In the genomic region with DNA sequence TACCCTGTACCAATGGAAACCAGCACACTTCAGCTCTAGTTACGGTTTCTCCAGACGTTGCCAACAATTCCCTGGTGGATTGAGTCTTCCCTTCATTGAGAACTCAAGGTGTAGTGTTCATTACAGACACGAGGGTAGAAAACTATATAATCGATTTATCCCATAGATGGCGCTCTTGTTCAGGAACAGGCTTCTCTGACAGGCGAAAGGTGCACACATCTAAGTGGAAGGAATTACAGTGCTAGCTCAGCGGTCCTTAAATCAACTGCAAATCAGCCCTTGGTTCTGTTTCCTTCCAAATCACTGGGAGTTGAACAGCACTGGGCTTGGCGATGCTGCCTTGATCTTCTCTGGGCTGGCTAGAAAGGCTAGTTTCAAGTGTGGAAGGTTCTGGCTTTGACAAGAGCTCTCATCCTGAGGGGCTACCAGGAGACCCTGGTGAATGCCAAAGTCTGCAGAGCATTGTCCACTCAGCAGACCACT, we compare ENCODE assay signal across 7 mouse cellular contexts.
DNase-seq lines count a peak whose midpoint lies in the region; ATAC-seq and TF ChIP-seq lines count a peak whose summit lies in the region.

No protein-coding gene starts in this region.

- ATAC-seq in forebrain, embryonic 11.5 days (replicated peaks; ENCODE audit: low FRiP score), result peak; percentile 79; the same call in 1 of the 2 replicates
- ATAC-seq in midbrain, embryonic 12.5 days (ENCODE audit: low FRiP score, low read depth), result peak; percentile 86

- WGBS in forebrain, embryonic 11.5 days, result 9% methylated on average over 8 of the region's 8 CpGs
- WGBS in midbrain, embryonic 12.5 days, result 11% methylated on average over 8 of the region's 8 CpGs

- H3K4me1 ChIP-seq in forebrain, embryonic 11.5 days (replicated peaks; ENCODE audit: control insufficient read depth, insufficient read depth, low read length), result no peaks in the 10 kb centered on the region
- H3K4me1 ChIP-seq in midbrain, embryonic 12.5 days, result no peaks in the 10 kb centered on the region

- no peaks in the 10 kb centered on the region for H3K36me3 ChIP-seq in forebrain, embryonic 11.5 days (ENCODE audit: control insufficient read depth, insufficient read depth, low read length)
- no peaks in the 10 kb centered on the region for H3K36me3 ChIP-seq in midbrain, embryonic 12.5 days

- H3K4me3 ChIP-seq in forebrain, embryonic 11.5 days (ENCODE audit: low read depth, low read length), result no peak overlapping the region
- no peak overlapping the region for H3K4me3 ChIP-seq in left cerebral cortex, adult 2 months
- H3K4me3 ChIP-seq in midbrain, embryonic 12.5 days, result no peak overlapping the region

- no peak overlapping the region for H3K27ac ChIP-seq in forebrain, embryonic 11.5 days (ENCODE audit: low read depth, low read length)
- no peak overlapping the region for H3K27ac ChIP-seq in left cerebral cortex, adult 2 months
- H3K27ac ChIP-seq in midbrain, embryonic 12.5 days (replicated peaks), result no peak overlapping the region

- peak; percentile 76 for TF ChIP-seq CTCF in left cerebral cortex, adult 2 months (IDR thresholded peaks at IDR 0.05)

- H3K9me3 ChIP-seq in forebrain, embryonic 11.5 days (ENCODE audit: control insufficient read depth, low read length), result no peaks in the 10 kb centered on the region
- H3K9me3 ChIP-seq in midbrain, embryonic 12.5 days, result no peaks in the 10 kb centered on the region

- no peak overlapping the region for H3K4me2 ChIP-seq in forebrain, embryonic 11.5 days (ENCODE audit: low read depth, low read length, severe bottlenecking)
- no peak overlapping the region for H3K4me2 ChIP-seq in midbrain, embryonic 12.5 days (replicated peaks)

- no peak overlapping the region for H3K9ac ChIP-seq in forebrain, embryonic 11.5 days (ENCODE audit: low read length)
- H3K9ac ChIP-seq in midbrain, embryonic 12.5 days (replicated peaks), result no peak overlapping the region

- H3K27me3 ChIP-seq in forebrain, embryonic 11.5 days (ENCODE audit: control insufficient read depth, insufficient read depth, low read length), result no peaks in the 10 kb centered on the region
- H3K27me3 ChIP-seq in midbrain, embryonic 12.5 days, result no peaks in the 10 kb centered on the region

- intact Hi-C loops in left cerebral cortex, adult 2 months (cut with DNase I), result loop anchor here (2.0 to 10.0 kb wide), 3 partner anchors 475 to 765 kb away; no protein-coding TSS in a partner anchor

- peak; percentile 48 for DNase-seq in Muller cell, postnatal 12 days (ENCODE audit: inconsistent ontology term)
- peak; percentile 71 for DNase-seq in brain, adult 2 months (ENCODE audit: low read depth, low spot score)
- peak; percentile 51 for DNase-seq in forebrain, embryonic 11.5 days (ENCODE audit: low spot score)
- peak; percentile 4 for DNase-seq in induced T-regulatory cell, adult 2 months (ENCODE audit: low read depth)
- DNase-seq in left cerebral cortex, adult 2 months (ENCODE audit: extremely low spot score in 1 of 2, low spot score in 2 of 2), result peak in 1 of 2 experiments; percentile 13
- no peak for DNase-seq in spleen, postnatal 36 days (ENCODE audit: low spot score in 2 of 2)

Comparison
In these comparisons a context has a peak if more than half of its experiments do, and no peak if none do; other contexts are left out.
1. DNase-seq: peak in Muller cell, postnatal 12 days (single experiment), brain, adult 2 months (single experiment), forebrain, embryonic 11.5 days (single experiment) and induced T-regulatory cell, adult 2 months (single experiment); none in spleen, postnatal 36 days (0 of 2).